Mouse (Mus musculus): ENCODE results near the gene Cercam.

- no peak for TF ChIP-seq CTCF (IDR thresholded peaks at IDR 0.05; ENCODE audit: borderline replicate concordance, insufficient read depth, low read depth, low read length)
- peak; percentile 70; the same call in 1 of the 2 replicates for TF ChIP-seq POLR2A (IDR thresholded peaks at IDR 0.05; ENCODE audit: borderline replicate concordance, insufficient read depth, low read length)
These were observed 20.3 kb downstream of the Cercam start, which contains the start of gene Odf2 for GRCm38 (mm10) chr2:29889066-29889944.

Measured in cerebellum, adult 2 months (tissue).